Mouse (Mus musculus): ENCODE measurements around the gene Myrip. TPM values are rescaled to one million over a fixed set of nuclear protein-coding genes. Genes with fewer than 3 reads are reported as not detected.
A peak's percentile ranks its signal among the peaks of the same experiment; 100 is the strongest.

Gene Myrip
- total RNA-seq, 2 experiments from 2014 or later: 6.8 to 9.5 TPM

GRCm38 (mm10) chr9:120395188-120395587 is 93.9 kb downstream of the Myrip start:
- DNase-seq: no peak

GRCm38 (mm10) chr9:120396579-120397185 is 95.4 kb downstream of the Myrip start:
- DNase-seq: no peak

- DNase-seq: peak in 1 of 2 experiments; percentile 11
Measured at GRCm38 (mm10) chr9:120398289-120398688, 97.0 kb downstream of the Myrip start.

GRCm38 (mm10) chr9:120399537-120399936 is 98.2 kb downstream of the Myrip start:
- DNase-seq: peak in 1 of 2 experiments; percentile 50

GRCm38 (mm10) chr9:120402368-120402767 is 101.1 kb downstream of the Myrip start:
- DNase-seq: peak in 1 of 2 experiments; percentile 25

GRCm38 (mm10) chr9:120403661-120404060 is 102.3 kb downstream of the Myrip start:
- DNase-seq: peak; percentile 30 to 31

GRCm38 (mm10) chr9:120409663-120410181 is 108.4 kb downstream of the Myrip start:
- DNase-seq: no peak

GRCm38 (mm10) chr9:120410421-120410820 is 109.1 kb downstream of the Myrip start:
- DNase-seq: peak; percentile 27 to 73

- peak; percentile 80 to 81 for DNase-seq
Measured at GRCm38 (mm10) chr9:120415504-120415903, 114.2 kb downstream of the Myrip start.

- no peak for DNase-seq
Measured at GRCm38 (mm10) chr9:120416151-120416550, 114.8 kb downstream of the Myrip start.

GRCm38 (mm10) chr9:120416729-120417128 is 115.4 kb downstream of the Myrip start:
- DNase-seq: no peak

- DNase-seq: no peak
Measured at GRCm38 (mm10) chr9:120418582-120418981, 117.3 kb downstream of the Myrip start.

- DNase-seq: no peak
Measured at GRCm38 (mm10) chr9:120424567-120424966, 123.3 kb downstream of the Myrip start.

- peak; percentile 30 to 81 for DNase-seq
Measured at GRCm38 (mm10) chr9:120425768-120426167, 124.5 kb downstream of the Myrip start.

GRCm38 (mm10) chr9:120428181-120428580 is 126.9 kb downstream of the Myrip start:
- no peak for DNase-seq

GRCm38 (mm10) chr9:120433747-120434146 is 132.4 kb downstream of the Myrip start:
- DNase-seq: peak; percentile 61 to 69

GRCm38 (mm10) chr9:120435841-120436240 is 134.5 kb downstream of the Myrip start:
- no peak for DNase-seq

GRCm38 (mm10) chr9:120436854-120437253 is 135.5 kb downstream of the Myrip start:
- DNase-seq: no peak

GRCm38 (mm10) chr9:120437266-120437876 is 136.1 kb downstream of the Myrip start:
- DNase-seq: no peak

- no peak for DNase-seq
Measured at GRCm38 (mm10) chr9:120438350-120438749, 137.0 kb downstream of the Myrip start.

- DNase-seq: peak; percentile 29 to 45
Measured at GRCm38 (mm10) chr9:120438781-120439180, 137.5 kb downstream of the Myrip start.

GRCm38 (mm10) chr9:120444642-120445041 is 143.3 kb downstream of the Myrip start:
- no peak for DNase-seq

GRCm38 (mm10) chr9:120449696-120450329 is 148.5 kb downstream of the Myrip start:
- DNase-seq: no peak

Data from heart, adult 18-20 months (tissue).